Mouse (Mus musculus) MEL (cell line): ENCODE results near the gene Cetn3. TPM values are rescaled to one million over a fixed set of nuclear protein-coding genes. Genes with fewer than 3 reads are reported as not detected.

ENCODE experiments used
- DNase-seq: peaks from one replicate; pipeline ENCODE4 v3.0.0; 2011; ENCODE audit warnings: low read depth, low spot score
- H3K27ac ChIP-seq: 2 replicates; pipeline ENCODE4 v1.5.1; 2012; ENCODE audit warnings: low read depth, mild to moderate bottlenecking, control low read depth, low read length, moderate library complexity; ENCODE audit not compliant: control insufficient read depth
- H3K27me3 ChIP-seq, 2 experiments: fragments of 150-350 bp in 1 of 2; sonication (generic) in 1 of 2; 2 replicates each; pipeline ENCODE4 v1.6.1; 2012; ENCODE audit warnings: low read length in 2 of 2, mild to moderate bottlenecking in 2 of 2, improper control_type of control experiment in 1 of 2, moderate library complexity in 1 of 2; ENCODE audit not compliant: insufficient read depth in 2 of 2, control insufficient read depth in 1 of 2
- H3K36me3 ChIP-seq, 2 experiments: 2 replicates each; pipeline ENCODE4 v1.6.1; 2012 to 2014; ENCODE audit warnings: low read length in 2 of 2, improper control_type of control experiment in 1 of 2, inconsistent platforms in 1 of 2, mild to moderate bottlenecking in 1 of 2; ENCODE audit not compliant: insufficient read depth in 2 of 2, control insufficient read depth in 1 of 2
- H3K4me1 ChIP-seq, 2 experiments: fragments of 150-350 bp in 1 of 2; sonication (generic) in 1 of 2; 2 replicates each; pipeline ENCODE4 v1.6.1; 2012; ENCODE audit warnings: low read length in 2 of 2, improper control_type of control experiment in 1 of 2, mild to moderate bottlenecking in 1 of 2; ENCODE audit not compliant: insufficient read depth in 2 of 2, control insufficient read depth in 1 of 2
- H3K4me3 ChIP-seq, 2 experiments: fragments of 150-350 bp in 1 of 2; sonication (generic) in 1 of 2; 2 replicates each; pipeline ENCODE4 v1.5.1; 2012; ENCODE audit warnings: low read depth in 2 of 2, low read length in 2 of 2, mild to moderate bottlenecking in 2 of 2, moderate library complexity in 2 of 2, control low read depth in 1 of 2, improper control_type of control experiment in 1 of 2; ENCODE audit not compliant: control insufficient read depth in 1 of 2, insufficient read depth in 1 of 2
- H3K79me2 ChIP-seq: 2 replicates; pipeline ENCODE4 v1.6.1; 2012; ENCODE audit warnings: mild to moderate bottlenecking, low read length, moderate library complexity; ENCODE audit not compliant: control insufficient read depth, poor library complexity, insufficient read depth
- H3K9ac ChIP-seq: 2 replicates; pipeline ENCODE4 v1.6.1; 2012; ENCODE audit warnings: low read depth, mild to moderate bottlenecking, control low read depth, low read length, moderate library complexity; ENCODE audit not compliant: control insufficient read depth, poor library complexity, severe bottlenecking
- H3K9me3 ChIP-seq: fragments of 150-350 bp; sonication (generic); replicated peaks from 2 replicates; pipeline ENCODE4 v1.6.1; 2012; ENCODE audit warnings: mild to moderate bottlenecking, low read length, improper control_type of control experiment, moderate library complexity; ENCODE audit not compliant: insufficient read depth
- BHLHE40 ChIP-seq: IDR thresholded peaks from 2 replicates; pipeline ENCODE4 v1.6.1; 2012; ENCODE audit warnings: low read depth, mild to moderate bottlenecking, inconsistent platforms, low read length, improper control_type of control experiment, borderline replicate concordance
- CTCF ChIP-seq, 3 experiments: IDR thresholded peaks in 2 of 3; conservative IDR thresholded peaks in 1 of 3; 2 replicates each; pipeline ENCODE4 v1.5.1; 2011 to 2012; ENCODE audit warnings: low read length in 3 of 3, low read depth in 2 of 3, mild to moderate bottlenecking in 2 of 3, improper control_type of control experiment in 1 of 3, inconsistent platforms in 1 of 3, mixed read lengths in 1 of 3, moderate library complexity in 1 of 3; ENCODE audit not compliant: control insufficient read depth in 1 of 3, insufficient read depth in 1 of 3, poor library complexity in 1 of 3, severe bottlenecking in 1 of 3
- ELF1 ChIP-seq: IDR thresholded peaks from 2 replicates; pipeline ENCODE4 v1.6.1; 2014; ENCODE audit warnings: low read depth, mild to moderate bottlenecking, inconsistent platforms, low read length, improper control_type of control experiment, moderate library complexity
- EP300 ChIP-seq, 2 experiments: IDR thresholded peaks; 2 replicates each; pipeline ENCODE4 v1.6.1; 2011; ENCODE audit warnings: improper control_type of control experiment in 2 of 2, low read length in 2 of 2, low read depth in 1 of 2, mild to moderate bottlenecking in 1 of 2
- ETS1 ChIP-seq: IDR thresholded peaks from 2 replicates; pipeline ENCODE4 v1.6.1; 2012; ENCODE audit warnings: low read depth, mild to moderate bottlenecking, inconsistent platforms, low read length, improper control_type of control experiment, moderate library complexity
- GATA1 ChIP-seq: IDR thresholded peaks from 2 replicates; pipeline ENCODE4 v1.6.1; 2011; ENCODE audit warnings: low read depth, low read length, improper control_type of control experiment
- KAT2A ChIP-seq: conservative IDR thresholded peaks from 2 replicates; pipeline ENCODE4 v1.6.1; 2012; ENCODE audit warnings: low read depth, low read length, improper control_type of control experiment, inconsistent platforms
- POLR2AphosphoS2 ChIP-seq: IDR thresholded peaks from 2 replicates; pipeline ENCODE4 v1.6.1; 2011; ENCODE audit warnings: low read length, improper control_type of control experiment
- RCOR1 ChIP-seq: IDR thresholded peaks from 2 replicates; pipeline ENCODE4 v1.6.1; 2012; ENCODE audit warnings: low read depth, mild to moderate bottlenecking, inconsistent platforms, low read length, improper control_type of control experiment
- TAL1 ChIP-seq: IDR thresholded peaks from 2 replicates; pipeline ENCODE4 v1.6.1; 2012; ENCODE audit warnings: mild to moderate bottlenecking, inconsistent platforms, low read length, moderate library complexity, mixed read lengths
- TBP ChIP-seq: IDR thresholded peaks from 2 replicates; pipeline ENCODE4 v1.8.0; 2011; ENCODE audit warnings: low read depth, low read length, improper control_type of control experiment
- TCF12 ChIP-seq: IDR thresholded peaks from 2 replicates; pipeline ENCODE4 v1.6.1; 2014; ENCODE audit warnings: low read depth, mild to moderate bottlenecking, inconsistent platforms, low read length, improper control_type of control experiment, moderate library complexity
- USF1 ChIP-seq: IDR thresholded peaks from 2 replicates; pipeline ENCODE4 v1.6.1; 2014; ENCODE audit warnings: low read depth, mild to moderate bottlenecking, inconsistent platforms, low read length, improper control_type of control experiment, moderate library complexity
- ZC3H11A ChIP-seq: IDR thresholded peaks from 2 replicates; pipeline ENCODE4 v1.6.1; 2012; ENCODE audit warnings: low read depth, mild to moderate bottlenecking, inconsistent platforms, low read length, improper control_type of control experiment
- polyA plus RNA-seq, 2 experiments: library from polyadenylated mRNA; stranded (reverse) in 1 of 2; unstranded in 1 of 2; fragments of >175 nt in 1 of 2; fragments of >200 nt in 1 of 2; gene quantifications; 2 replicates each; pipeline versions ENCODE4 v1.2.1 to v1.2.4; 2012; ENCODE audit warnings: low replicate concordance in 2 of 2, low read depth in 1 of 2; ENCODE audit not compliant: insufficient read length in 2 of 2, insufficient read depth in 1 of 2, missing spikeins in 1 of 2
- total RNA-seq: library from RNA; depleted of rRNA; stranded (reverse); fragments of 300-350 nt; gene quantifications from 2 replicates; pipeline ENCODE4 v1.2.3, GENCODE M21; 2012

The Cetn3 gene
- total and polyA plus RNA-seq, 3 experiments, result 70.2 to 101 TPM; not detected in 1

- TF ChIP-seq USF1, result no peak; the same call in 1 of the 2 replicates
- TF ChIP-seq BHLHE40, result no peak
- TF ChIP-seq, all 39 proteins: peak for 7
These were observed at the start of gene Cetn3 (continued) for GRCm38 (mm10) chr13:81782971-81783404.

- H3K27ac ChIP-seq, result no peak overlapping the region
- H3K27me3 ChIP-seq, result no peaks in the 10 kb centered on the region
- DNase-seq, result no peak
- H3K9me3 ChIP-seq, result no peaks in the 10 kb centered on the region
- H3K79me2 ChIP-seq, result no peaks in the 10 kb centered on the region
- no peak overlapping the region for H3K9ac ChIP-seq
- H3K4me3 ChIP-seq, result no peak overlapping the region
- peak; percentile 50 for TF ChIP-seq GATA1
- TF ChIP-seq RCOR1, result peak; percentile 49; the same call in 1 of the 2 replicates
- no peak for TF ChIP-seq KAT2A
- peak; percentile 35 to 37; a peak in 1 of 4 replicates for TF ChIP-seq EP300 (IDR thresholded peaks at IDR 0.05; ENCODE audit: low read depth in 1 of 2, low read length in 2 of 2)
- peak; percentile 43; the same call in 1 of the 2 replicates for TF ChIP-seq TCF12
- peaks cover 0 to 3% of the 10 kb centered on the region in 2 experiments; a peak in 1 of 4 replicates for H3K36me3 ChIP-seq
- peaks cover 3 to 10% of the 10 kb centered on the region in 2 experiments; a peak in 3 of 4 replicates for H3K4me1 ChIP-seq
These were observed 46.3 kb upstream of the Cetn3 start for GRCm38 (mm10) chr13:81736606-81737005.

- Histone ChIP-seq H3K36me3 (peaks cover 0 to 3% of the 10 kb centered on the region in 2 experiments; a peak in 1 of 4 replicates), H3K4me1 (peaks cover 3 to 10% of the 10 kb centered on the region in 2 experiments; a peak in 3 of 4 replicates), H3K4me3 (peak overlapping the region; percentile 47 to 49), H3K9me3 (no peaks in the 10 kb centered on the region), H3K79me2 (no peaks in the 10 kb centered on the region), H3K9ac (peak overlapping the region; percentile 49), H3K27ac (peak overlapping the region; percentile 49), H3K27me3 (no peaks in the 10 kb centered on the region)
- DNase-seq, result peak; percentile 75
- TF ChIP-seq EP300 (IDR thresholded peaks at IDR 0.05; ENCODE audit: low read depth in 1 of 2, low read length in 2 of 2) (peak; percentile 41 to 42; a peak in 3 of 4 replicates), ZC3H11A (no peak), RCOR1 (no peak), TBP (peak; percentile 43; the same call in 1 of the 2 replicates), GATA1 (peak; percentile 64; the same call in 1 of the 2 replicates), CTCF (IDR thresholded peaks at IDR 0.05 in 2 of 3, conservative IDR thresholded peaks at IDR 0.05 in 1 of 3; ENCODE audit: control insufficient read depth in 1 of 3, insufficient read depth in 1 of 3, low read depth in 2 of 3, low read length in 3 of 3, poor library complexity in 1 of 3, severe bottlenecking in 1 of 3) (peak; percentile 19 to 53 (median 34); a peak in 5 of 6 replicates), TAL1 (peak; percentile 56), ELF1 (0 out of 2 replicates have a peak, but pooled peaks have one; percentile 27), POLR2AphosphoS2 (no peak), ETS1 (0 out of 2 replicates have a peak, but pooled peaks have one; percentile 13)
These were observed 42.0 kb upstream of the Cetn3 start for GRCm38 (mm10) chr13:81740898-81741297.
